Mouse (Mus musculus): Measurements from ENCODE around the gene Olfr1102.

The Olfr1102 gene

GRCm38 (mm10) chr2:86998098-86998497 is at the start of gene Olfr1102:
TSS of gene Olfr1102 (plus strand) at chr2:86998398.
- DNase-seq (ENCODE audit: extremely low read depth, insufficient read length, low spot score) = no peak

GRCm38 (mm10) chr2:86960593-86960992 is 37.6 kb upstream of the Olfr1102 start, which contains the start of gene Olfr1099:
TSS of gene Olfr1099 (minus strand) at chr2:86960693.
- no peak for DNase-seq (ENCODE audit: extremely low read depth, insufficient read length, low spot score)

GRCm38 (mm10) chr2:86979854-86980253 is 18.3 kb upstream of the Olfr1102 start, which contains the start of gene Olfr1100:
TSS of gene Olfr1100 (minus strand) at chr2:86979954.
- DNase-seq (ENCODE audit: extremely low read depth, insufficient read length, low spot score) = no peak

- no peak for DNase-seq (ENCODE audit: extremely low read depth, insufficient read length, low spot score)
Measured at GRCm38 (mm10) chr2:86991121-86991520, 7.1 kb upstream of the Olfr1102 start, which contains the start of gene Olfr1101. TSS of gene Olfr1101 (minus strand) at chr2:86991221.

- DNase-seq (ENCODE audit: extremely low read depth, insufficient read length, low spot score) = no peak
Measured at GRCm38 (mm10) chr2:87026980-87027379, 28.8 kb downstream of the Olfr1102 start, which contains the start of gene Olfr1104. TSS of gene Olfr1104 (minus strand) at chr2:87027080.

GRCm38 (mm10) chr2:87036431-87036830 is 38.2 kb downstream of the Olfr1102 start, which contains the start of gene Olfr1105:
TSS of gene Olfr1105 (minus strand) at chr2:87036531.
- no peak for DNase-seq (ENCODE audit: extremely low read depth, insufficient read length, low spot score)

- no peak for DNase-seq (ENCODE audit: extremely low read depth, insufficient read length, low spot score)
Measured at GRCm38 (mm10) chr2:87052173-87052572, 54.0 kb downstream of the Olfr1102 start, which contains the start of gene Olfr1106. TSS of gene Olfr1106 (minus strand) at chr2:87052273.

All from 3134 (cell line).